Mouse (Mus musculus) CH12.LX (cell line): ENCODE results near the gene Poln. TPM values are rescaled to one million over a fixed set of nuclear protein-coding genes. Genes with fewer than 3 reads are reported as not detected.

ENCODE experiments used
- DNase-seq: peaks from one replicate; pipeline ENCODE4 v3.0.0-alpha.2; 2013; ENCODE audit errors: extremely low read depth
- H3K27ac ChIP-seq: 2 replicates; pipeline ENCODE4 v1.5.1; 2012; ENCODE audit warnings: low read depth, mild to moderate bottlenecking, control low read depth, moderate library complexity; ENCODE audit not compliant: insufficient read depth
- H3K27me3 ChIP-seq: replicated peaks from 2 replicates; pipeline ENCODE3; 2012; ENCODE audit warnings: inconsistent platforms
- H3K36me3 ChIP-seq, 2 experiments: replicated peaks in 1 of 2; 2 replicates each; pipeline versions ENCODE3 to v1.6.1; 2012; ENCODE audit warnings: inconsistent platforms in 1 of 2, low read length in 1 of 2, mild to moderate bottlenecking in 1 of 2, mixed read lengths in 1 of 2, moderate library complexity in 1 of 2; ENCODE audit not compliant: control insufficient read depth in 1 of 2, insufficient read depth in 1 of 2
- H3K4me1 ChIP-seq, 2 experiments: 2 replicates each; pipeline ENCODE4 v1.6.1; 2012; ENCODE audit warnings: inconsistent platforms in 1 of 2, moderate library complexity in 1 of 2; ENCODE audit not compliant: insufficient read depth in 2 of 2, control insufficient read depth in 1 of 2
- H3K4me2 ChIP-seq: 2 replicates; pipeline ENCODE4 v1.6.1; 2012; ENCODE audit warnings: low read depth, mild to moderate bottlenecking, control low read depth; ENCODE audit not compliant: poor library complexity, insufficient read depth, severe bottlenecking
- H3K4me3 ChIP-seq, 3 experiments: fragments of 150-350 bp in 1 of 3; sonication (generic) in 1 of 3; replicated peaks in 1 of 3; 2 replicates each; pipeline versions ENCODE3 to v1.5.1; 2011 to 2012; ENCODE audit warnings: low read depth in 2 of 3, low read length in 2 of 3, mild to moderate bottlenecking in 2 of 3, moderate library complexity in 2 of 3, control low read depth in 1 of 3, improper control_type of control experiment in 1 of 3, inconsistent platforms in 1 of 3, mixed read lengths in 1 of 3; ENCODE audit not compliant: poor library complexity in 1 of 3
- H3K79me2 ChIP-seq: replicated peaks from 2 replicates; pipeline ENCODE4 v1.6.1; 2012; ENCODE audit warnings: mild to moderate bottlenecking, moderate library complexity; ENCODE audit not compliant: control insufficient read depth, poor library complexity, insufficient read depth, severe bottlenecking; ENCODE audit errors: extremely low read depth
- H3K9ac ChIP-seq: 2 replicates; pipeline ENCODE4 v1.6.1; 2012; ENCODE audit warnings: low read depth, mild to moderate bottlenecking, control low read depth, moderate library complexity; ENCODE audit not compliant: insufficient read depth
- H3K9me3 ChIP-seq: replicated peaks from 2 replicates; pipeline ENCODE3; 2012; ENCODE audit warnings: low read length, inconsistent platforms, mixed read lengths
- BHLHE40 ChIP-seq: IDR thresholded peaks from 2 replicates; pipeline ENCODE4 v1.6.1; 2011; ENCODE audit warnings: mild to moderate bottlenecking, low read depth, low read length, improper control_type of control experiment
- CTCF ChIP-seq, 2 experiments: IDR thresholded peaks in 1 of 2; conservative IDR thresholded peaks in 1 of 2; 2 replicates each; pipeline ENCODE4 v1.5.1; 2011 to 2012; ENCODE audit warnings: low read depth in 2 of 2, low read length in 2 of 2, improper control_type of control experiment in 1 of 2, inconsistent platforms in 1 of 2, mild to moderate bottlenecking in 1 of 2, moderate library complexity in 1 of 2
- EP300 ChIP-seq: IDR thresholded peaks from 2 replicates; pipeline ENCODE4 v1.6.1; 2011; ENCODE audit warnings: low read length, improper control_type of control experiment
- IRF4 ChIP-seq: IDR thresholded peaks from 2 replicates; pipeline ENCODE4 v1.6.1; 2014; ENCODE audit warnings: low read depth, mild to moderate bottlenecking, inconsistent platforms, low read length, improper control_type of control experiment
- MXI1 ChIP-seq: IDR thresholded peaks from 2 replicates; pipeline ENCODE4 v1.6.1; 2011; ENCODE audit warnings: mild to moderate bottlenecking, low read depth, low read length, improper control_type of control experiment
- MYC ChIP-seq: IDR thresholded peaks from 2 replicates; pipeline ENCODE4 v1.6.1; 2011; ENCODE audit warnings: low read depth, mild to moderate bottlenecking, improper control_type of control experiment, low read length
- NELFE ChIP-seq: IDR thresholded peaks from 2 replicates; pipeline ENCODE4 v1.6.1; 2011; ENCODE audit warnings: low read depth, low read length, improper control_type of control experiment
- PAX5 ChIP-seq: IDR thresholded peaks from 2 replicates; pipeline ENCODE4 v1.6.1; 2012; ENCODE audit warnings: low read length, inconsistent platforms, mixed read lengths
- RAD21 ChIP-seq: IDR thresholded peaks from 2 replicates; pipeline ENCODE4 v1.6.1; 2011; ENCODE audit warnings: low read depth, mild to moderate bottlenecking, low read length, improper control_type of control experiment, moderate library complexity
- SMC3 ChIP-seq: IDR thresholded peaks from 2 replicates; pipeline ENCODE4 v1.6.1; 2011; ENCODE audit warnings: low read depth, low read length, improper control_type of control experiment
- TCF12 ChIP-seq: IDR thresholded peaks from 2 replicates; pipeline ENCODE4 v1.6.1; 2014; ENCODE audit warnings: low read depth, mild to moderate bottlenecking, inconsistent platforms, low read length, improper control_type of control experiment
- ZC3H11A ChIP-seq: IDR thresholded peaks from 2 replicates; pipeline ENCODE4 v1.6.1; 2012; ENCODE audit warnings: low read depth, mild to moderate bottlenecking, inconsistent platforms, low read length, improper control_type of control experiment
- ZNF384 ChIP-seq: IDR thresholded peaks from 2 replicates; pipeline ENCODE4 v1.6.1; 2012; ENCODE audit warnings: low read depth, low read length, improper control_type of control experiment, inconsistent platforms
- dilution Hi-C: fragments of 300-500 bp; cut with MboI; formaldehyde crosslinking; loops from 2 replicates; pipeline ENCODE4 v1.14.3; 2020; ENCODE audit warnings: low sequenced_read_pairs; ENCODE audit not compliant: extremely low pct_unique_long_range_greater_than_20kb, extremely low pct_ligation_motif_present
- in situ Hi-C: fragments of 300-500 bp; cut with MboI; formaldehyde crosslinking; loops from 3 replicates; pipeline ENCODE4 v1.14.3; 2019; ENCODE audit warnings: low sequenced_read_pairs, low pct_ligation_motif_present, low pct_unique_long_range_greater_than_20kb, mixed read lengths
- polyA plus RNA-seq: library from polyadenylated mRNA; unstranded; fragments of >175 nt; gene quantifications from 2 replicates; pipeline ENCODE4 v1.2.1, GENCODE M21; 2012; ENCODE audit warnings: low read depth; ENCODE audit not compliant: insufficient read length
- total RNA-seq, 2 experiments: library from RNA; depleted of rRNA; stranded (reverse); fragments of 300-350 nt in 1 of 2; fragments of >200 nt in 1 of 2; gene quantifications; 2 replicates each; pipeline ENCODE4 v1.2.3; 2012 to 2014

Poln gene
- total and polyA plus RNA-seq, 3 experiments = 0.25 to 0.64 (median 0.39) TPM

GRCm38 (mm10) chr5:34119121-34119856, 50.0 kb downstream of the Poln start:
- Histone ChIP-seq H3K79me2 (no peaks in the 10 kb centered on the region), H3K4me1 (no peaks in the 10 kb centered on the region), H3K4me2 (no peak overlapping the region), H3K36me3 (no peaks in the 10 kb centered on the region), H3K9me3 (no peaks in the 10 kb centered on the region), H3K4me3 (no peak overlapping the region), H3K9ac (no peak overlapping the region), H3K27ac (no peak overlapping the region), H3K27me3 (no peaks in the 10 kb centered on the region)
- in situ Hi-C loops = no loop called here
- no peak for TF ChIP-seq MXI1
- dilution Hi-C loops = no loop called here
- DNase-seq = no peak

GRCm38 (mm10) chr5:34105681-34106080, 63.6 kb downstream of the Poln start:
- no peaks in the 10 kb centered on the region for H3K79me2 ChIP-seq
- H3K9me3 ChIP-seq = no peaks in the 10 kb centered on the region
- H3K4me2 ChIP-seq = no peak overlapping the region
- no peak for TF ChIP-seq PAX5
- TF ChIP-seq TCF12 = no peak
- TF ChIP-seq EP300 = no peak
- no peak for TF ChIP-seq NELFE
- TF ChIP-seq MXI1 = no peak
- H3K27me3 ChIP-seq = no peaks in the 10 kb centered on the region
- H3K4me1 ChIP-seq = no peaks in the 10 kb centered on the region
- no peak overlapping the region for H3K27ac ChIP-seq
- in situ Hi-C loops (no loop called here), dilution Hi-C loops (no loop called here)
- no peaks in the 10 kb centered on the region for H3K36me3 ChIP-seq
- H3K4me3 ChIP-seq = no peak overlapping the region
- no peak overlapping the region for H3K9ac ChIP-seq
- DNase-seq = no peak

GRCm38 (mm10) chr5:34097333-34097732, 71.9 kb downstream of the Poln start:
- no peaks in the 10 kb centered on the region for H3K9me3 ChIP-seq
- H3K9ac ChIP-seq = no peak overlapping the region
- peaks cover 0 to 7% of the 10 kb centered on the region in 2 experiments; a peak in 1 of 4 replicates for H3K4me1 ChIP-seq
- no peak overlapping the region for H3K4me3 ChIP-seq
- H3K4me2 ChIP-seq = no peak overlapping the region
- in situ Hi-C loops = no loop called here
- H3K36me3 ChIP-seq = no peaks in the 10 kb centered on the region
- H3K27ac ChIP-seq = no peak overlapping the region
- no peaks in the 10 kb centered on the region for H3K27me3 ChIP-seq
- DNase-seq = peak; percentile 66
- TF ChIP-seq ZNF384 (peak; percentile 86), SMC3 (peak; percentile 56), CTCF (conservative IDR thresholded peaks at IDR 0.05 in 1 of 2, IDR thresholded peaks at IDR 0.05 in 1 of 2; ENCODE audit: low read depth in 2 of 2, low read length in 2 of 2) (peak; percentile 48 to 76), BHLHE40 (no peak), RAD21 (peak; percentile 77), ZC3H11A (0 out of 2 replicates have a peak, but pooled peaks have one; percentile 11), MYC (0 out of 2 replicates have a peak, but pooled peaks have one; percentile 17), IRF4 (no peak)
- dilution Hi-C loops = no loop called here
- no peaks in the 10 kb centered on the region for H3K79me2 ChIP-seq
